Mouse (Mus musculus) CD4-positive naive resting alpha-beta T cell, adult 57 days (primary cell): Measurements from ENCODE around the gene Olfr1444. TPM values are rescaled to one million over a fixed set of nuclear protein-coding genes. Genes with fewer than 3 reads are reported as not detected.

Experiments
- total RNA-seq: library from RNA; stranded (reverse); gene quantifications from one replicate; pipeline ENCODE4 v1.2.4, GENCODE M21; 2023

The Olfr1444 gene
- total RNA-seq, result 0.71 TPM

DNA sequence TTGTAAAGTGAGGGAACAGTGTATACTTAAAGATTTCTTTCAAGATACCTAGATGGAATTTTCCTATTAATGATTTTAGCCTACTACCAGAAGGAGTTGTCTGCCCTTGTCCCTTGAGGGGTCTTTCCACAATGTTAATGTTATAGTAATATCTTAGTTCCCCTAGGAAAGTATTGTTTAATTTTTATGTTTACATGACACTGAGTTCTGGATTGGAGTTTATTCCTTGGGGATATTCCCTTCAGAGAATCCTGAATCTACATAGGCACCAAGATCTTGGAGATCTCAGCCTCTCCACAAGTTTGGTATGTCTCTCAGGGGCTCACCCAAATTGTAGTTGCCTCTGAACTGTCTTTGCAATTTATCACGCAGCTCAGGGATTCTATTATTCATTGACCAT is at the start of gene Olfr1444:
Gene Olfr1444 (plus strand): TSS at position 301 of the 400 bp plus-strand sequence.

DNA sequence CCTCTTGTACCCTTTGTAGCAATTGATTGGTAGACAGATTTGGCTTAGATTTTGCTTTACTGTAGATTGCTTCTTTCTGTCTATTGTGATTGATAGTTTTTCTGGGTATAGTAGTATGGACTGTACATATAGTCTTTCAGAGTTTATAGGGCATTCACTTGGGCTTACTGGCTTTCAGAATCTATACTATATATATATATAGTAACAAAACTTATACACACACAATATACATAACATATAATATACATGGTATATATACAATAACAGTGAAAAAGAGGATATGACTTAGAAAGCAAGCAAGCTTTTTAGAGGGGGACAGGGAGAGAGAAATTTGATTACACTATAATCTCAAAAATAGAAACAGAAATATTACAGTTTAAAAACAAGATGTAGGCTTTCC is 10.7 kb upstream of the Olfr1444 start, which contains the start of gene Gm5244:
Gene Gm5244 (plus strand): TSS at position 301 of the 400 bp plus-strand sequence.

DNA sequence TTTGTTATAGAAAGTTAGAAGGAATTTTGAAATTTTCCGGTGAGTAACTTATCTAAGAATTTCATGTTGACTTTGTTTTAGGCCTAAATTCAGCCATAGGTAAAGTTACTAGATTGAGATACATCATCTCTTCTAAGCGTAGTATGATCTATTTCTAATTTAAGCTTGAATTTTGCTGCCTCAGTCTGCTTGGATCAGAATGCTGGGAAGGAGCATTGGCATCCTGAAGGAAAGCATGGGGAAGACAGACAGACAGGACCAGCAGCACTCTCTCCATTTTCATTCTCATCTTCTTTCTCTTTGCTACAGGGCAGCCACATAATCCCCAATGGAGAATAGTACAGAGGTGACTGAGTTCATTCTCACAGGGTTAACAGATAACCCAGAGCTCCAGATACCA is 26.5 kb downstream of the Olfr1444 start, which contains the start of gene Olfr1445:
Gene Olfr1445 (plus strand): TSS at position 301 of the 400 bp plus-strand sequence.

DNA sequence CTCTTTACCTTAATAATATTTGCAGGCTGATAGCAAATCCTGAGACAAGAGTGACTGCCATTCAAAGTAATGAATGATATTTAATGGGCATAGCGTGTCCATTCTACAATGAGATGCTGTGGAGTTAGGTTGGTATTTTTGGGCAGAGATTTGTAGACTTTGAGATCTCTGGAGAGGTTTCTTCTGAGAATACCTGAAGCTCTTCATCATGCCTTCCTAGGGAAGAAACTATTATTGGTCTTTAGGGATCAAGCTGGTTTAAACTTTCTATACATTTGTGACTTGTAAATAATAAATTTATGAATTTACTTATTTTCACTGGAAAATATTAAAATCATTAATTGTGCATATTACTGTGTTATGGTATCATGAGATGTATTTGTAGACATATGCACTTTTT is 36.3 kb downstream of the Olfr1444 start, which contains the start of gene Olfr1446:
Gene Olfr1446 (minus strand): TSS at position 101 of the 400 bp plus-strand sequence.

DNA sequence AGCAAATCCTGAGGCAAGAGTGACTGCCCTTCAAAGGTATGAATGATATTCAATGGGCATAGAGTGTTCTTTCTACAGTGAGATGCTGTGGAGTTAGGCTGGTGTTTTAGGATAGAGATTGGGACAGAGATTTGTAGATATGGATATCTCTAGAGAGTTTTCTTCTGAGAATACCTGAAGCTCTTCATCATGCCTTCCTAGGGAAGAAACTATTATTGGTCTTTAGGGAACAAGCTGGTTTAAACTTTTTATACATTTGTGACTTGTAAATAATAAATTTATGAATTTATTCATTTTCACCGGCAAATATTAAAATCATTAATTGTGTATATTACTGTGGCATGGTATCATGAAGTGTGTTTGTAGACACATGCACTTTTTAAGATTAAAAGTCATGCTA is 46.6 kb downstream of the Olfr1444 start, which contains the start of gene Olfr1447:
Gene Olfr1447 (minus strand): TSS at position 101 of the 400 bp plus-strand sequence.

Other genes starting within 250 kb of the Olfr1444 start
- not detected for gene Glyat, start 224.0 kb upstream of the Olfr1444 start, total RNA-seq
- gene Olfr1442, start 186.8 kb upstream of the Olfr1444 start, total RNA-seq, result not detected
- gene Olfr1443, start 179.2 kb upstream of the Olfr1444 start, total RNA-seq, result not detected
- not detected for gene Keg1, start 161.5 kb upstream of the Olfr1444 start, total RNA-seq
- 4.2 TPM for gene Cntf, start 91.7 kb upstream of the Olfr1444 start, total RNA-seq
- gene Zfp91, start 61.2 kb upstream of the Olfr1444 start, total RNA-seq, result 71.0 TPM
- 23.8 TPM for gene Lpxn, start 61.1 kb upstream of the Olfr1444 start, total RNA-seq
- gene Gm5244, start 10.6 kb upstream of the Olfr1444 start, total RNA-seq, result 1.1 TPM
- gene Olfr1445, start 26.6 kb downstream of the Olfr1444 start, total RNA-seq, result not detected
- gene Olfr1446, start 36.2 kb downstream of the Olfr1444 start, total RNA-seq, result not detected
- gene Olfr1447, start 46.5 kb downstream of the Olfr1444 start, total RNA-seq, result not detected
- gene Olfr1448, start 67.1 kb downstream of the Olfr1444 start, total RNA-seq, result not detected
- gene Olfr1449, start 73.6 kb downstream of the Olfr1444 start, total RNA-seq, result not detected
- gene Olfr1450, start 93.0 kb downstream of the Olfr1444 start, total RNA-seq, result not detected
- not detected for gene Olfr1451, start 137.7 kb downstream of the Olfr1444 start, total RNA-seq
- not detected for gene Olfr1453, start 171.0 kb downstream of the Olfr1444 start, total RNA-seq
- not detected for gene Olfr1454, start 203.3 kb downstream of the Olfr1444 start, total RNA-seq
- gene Olfr1457, start 240.6 kb downstream of the Olfr1444 start, total RNA-seq, result not detected
- not detected for gene Olfr1458, start 249.5 kb downstream of the Olfr1444 start, total RNA-seq